Mouse (Mus musculus): ENCODE results near the gene Rbsn.

Rbsn gene

DNA sequence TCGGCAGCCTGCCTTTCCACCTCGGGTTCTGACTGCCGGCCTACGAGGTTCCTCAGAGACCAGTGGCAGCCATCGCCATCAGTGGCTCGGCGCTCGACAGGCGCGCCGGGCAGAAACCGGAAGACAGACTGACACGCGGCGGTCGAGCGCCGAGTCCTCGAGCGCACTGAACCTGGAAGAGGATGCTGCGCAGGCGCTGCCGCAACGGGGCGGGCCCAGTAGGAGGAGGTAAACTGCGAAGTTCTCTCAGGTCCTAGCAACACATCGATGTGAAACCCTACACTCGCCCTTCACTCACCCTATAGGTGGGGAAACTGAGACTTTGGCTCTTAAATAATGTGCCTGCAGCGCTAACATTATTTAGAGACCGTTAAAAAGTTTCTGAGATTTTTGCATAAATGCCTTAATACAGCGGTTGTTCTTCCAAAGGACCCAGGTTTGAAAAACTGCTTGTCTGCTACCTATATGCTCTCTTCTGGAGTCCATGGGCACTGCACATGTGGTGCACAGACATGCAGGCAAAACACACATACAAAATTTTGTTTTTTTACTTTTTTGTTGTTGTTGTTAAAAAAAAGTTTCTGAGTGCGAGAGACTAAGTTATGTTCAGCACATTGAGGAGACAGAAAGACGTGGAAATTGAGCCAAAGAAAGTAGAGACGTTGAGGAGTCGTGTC, at the start of gene Rbsn:
Gene Rbsn (minus strand): TSS at position 153 of the 677 bp plus-strand sequence.
- peak; percentile 94 for DNase-seq (ENCODE audit: low spot score)

GRCm38 (mm10) chr6:92261162-92261843, 46.6 kb upstream of the Rbsn start:
- no peak for DNase-seq (ENCODE audit: low spot score)

- no peak for DNase-seq (ENCODE audit: low spot score)
Observed at GRCm38 (mm10) chr6:92255346-92255745, 40.6 kb upstream of the Rbsn start.

- no peak for DNase-seq (ENCODE audit: low spot score)
Observed at GRCm38 (mm10) chr6:92253253-92253870, 38.6 kb upstream of the Rbsn start.

GRCm38 (mm10) chr6:92247215-92247919, 32.6 kb upstream of the Rbsn start:
- DNase-seq (ENCODE audit: low spot score), result no peak

- no peak for DNase-seq (ENCODE audit: low spot score)
Observed at GRCm38 (mm10) chr6:92246335-92246734, 31.6 kb upstream of the Rbsn start.

- DNase-seq (ENCODE audit: low spot score), result no peak
Observed at GRCm38 (mm10) chr6:92244591-92244990, 29.9 kb upstream of the Rbsn start, which contains the start of gene Trh. Gene Trh (minus strand): TSS chr6:92244650.

GRCm38 (mm10) chr6:92241178-92241906, 26.6 kb upstream of the Rbsn start:
- peak; percentile 24 for DNase-seq (ENCODE audit: low spot score)

DNA sequence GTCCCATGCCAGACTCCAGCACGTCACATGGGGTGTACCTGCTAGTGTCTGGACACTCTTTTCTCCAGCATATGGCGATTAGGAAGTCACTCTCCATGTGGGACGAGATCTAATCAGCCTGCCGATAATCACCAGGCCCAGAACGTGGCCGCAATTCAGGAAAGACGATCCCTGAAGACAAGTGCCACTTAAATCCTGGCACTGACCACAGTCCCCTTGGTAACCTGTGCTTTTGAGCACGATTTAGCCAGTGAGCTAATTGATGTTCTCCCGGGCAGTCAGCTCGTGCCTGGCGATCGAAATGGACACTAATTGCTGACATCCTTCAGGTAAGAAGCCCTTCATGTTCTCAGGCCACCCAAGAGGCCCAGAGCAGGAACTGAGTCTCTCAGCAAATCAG, 20.3 kb upstream of the Rbsn start:
- DNase-seq (ENCODE audit: low spot score), result no peak

DNA sequence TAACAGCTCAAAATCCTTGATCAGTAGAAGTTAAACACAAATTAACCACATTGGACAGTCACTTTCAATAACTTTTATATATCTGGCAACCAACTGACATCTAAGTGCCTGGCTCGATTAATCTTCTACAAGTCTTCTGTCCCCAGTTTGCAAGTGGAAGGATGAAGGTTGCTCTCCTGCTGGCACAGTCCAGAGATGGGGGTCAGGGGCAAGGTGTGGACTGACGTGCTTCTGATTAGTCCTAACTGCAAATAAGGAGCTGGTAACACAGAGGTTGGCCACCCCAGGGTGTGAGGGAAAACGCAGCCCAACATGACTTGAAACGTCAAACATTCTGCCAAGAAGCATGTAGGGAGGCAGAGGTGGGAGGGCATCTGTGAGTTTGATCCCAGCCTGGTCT, 17.0 kb upstream of the Rbsn start:
- DNase-seq (ENCODE audit: low spot score), result no peak

- no peak for DNase-seq (ENCODE audit: low spot score)
Observed at GRCm38 (mm10) chr6:92231356-92231755, 16.6 kb upstream of the Rbsn start.

DNA sequence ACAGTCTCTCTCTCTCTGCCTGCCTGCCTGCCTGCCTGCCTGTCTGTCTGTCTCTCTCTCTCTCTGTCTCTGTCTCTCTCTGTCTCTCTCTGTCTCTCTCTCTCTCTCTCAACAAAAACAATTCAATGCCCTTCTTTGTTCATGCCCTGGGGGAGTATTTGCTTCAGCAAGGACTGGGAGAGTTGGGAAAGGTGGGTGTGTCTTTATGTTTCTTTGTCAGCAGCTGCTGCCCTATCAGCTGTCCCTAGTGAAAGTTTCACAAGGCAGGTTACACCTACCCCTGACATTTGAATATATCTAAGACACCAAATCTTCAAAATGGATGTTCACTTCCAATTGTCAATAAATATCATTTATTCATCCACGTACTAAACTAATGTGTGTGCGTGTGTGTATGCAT, 14.9 kb upstream of the Rbsn start:
- no peak for DNase-seq (ENCODE audit: low spot score)

DNA sequence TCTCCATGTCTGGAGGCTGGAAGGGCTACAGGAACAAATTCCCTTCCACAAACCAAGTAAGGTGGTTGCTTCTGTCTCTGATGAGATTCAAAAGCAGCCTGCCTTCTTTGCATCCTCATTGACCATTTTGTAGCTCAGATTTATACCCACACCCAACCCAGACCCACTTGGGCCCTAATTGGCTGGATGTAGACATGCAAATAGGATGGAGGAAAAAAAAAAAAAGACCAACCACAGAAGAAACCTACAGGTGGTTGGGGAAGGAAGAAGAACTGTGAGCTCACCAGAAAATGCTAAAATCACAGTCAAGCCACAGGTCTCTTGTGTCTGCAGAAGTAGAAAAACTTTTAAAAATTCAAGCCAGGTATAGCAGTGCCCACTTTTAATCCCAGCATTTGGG, 14.4 kb upstream of the Rbsn start:
- DNase-seq (ENCODE audit: low spot score), result no peak

DNA sequence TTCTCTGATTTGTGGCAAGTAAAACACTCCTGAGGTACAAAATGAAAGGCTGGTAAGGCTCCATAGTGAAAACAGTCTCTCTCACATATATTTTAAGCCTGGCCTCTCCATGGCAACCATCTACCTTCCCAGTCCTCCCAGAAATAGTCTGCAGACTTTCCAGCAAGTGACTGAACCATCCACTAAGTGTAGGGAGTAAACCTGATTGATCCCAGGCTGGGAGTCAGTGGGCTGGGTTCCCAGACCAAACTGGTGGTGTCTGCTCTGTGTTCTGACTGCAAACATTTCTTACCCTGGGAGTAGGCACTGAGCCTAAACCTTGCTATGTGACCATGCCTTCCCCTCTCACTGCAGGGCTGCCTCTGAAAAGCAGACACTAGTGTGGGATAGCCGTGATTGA, 10.3 kb upstream of the Rbsn start:
- DNase-seq (ENCODE audit: low spot score), result no peak

DNA sequence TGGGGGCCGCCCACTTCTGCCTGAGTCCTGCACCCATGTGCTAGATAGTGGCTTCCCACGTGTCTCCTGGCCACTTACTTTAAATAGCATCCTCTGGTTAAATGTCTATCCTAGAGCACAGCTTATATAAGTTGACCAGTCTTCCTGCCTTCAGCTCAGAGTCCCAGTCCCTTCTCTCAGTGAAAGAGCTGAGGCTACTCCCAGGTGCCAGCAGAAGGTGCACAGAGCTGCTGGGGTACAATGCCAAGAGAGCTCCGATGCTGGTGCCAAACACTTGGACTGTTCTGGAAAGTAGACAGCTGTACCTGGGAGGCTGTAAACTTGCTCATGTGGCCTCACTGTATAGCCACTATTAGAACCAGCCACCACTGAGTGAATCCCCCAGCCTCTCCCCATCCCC, 7.3 kb upstream of the Rbsn start:
- no peak for DNase-seq (ENCODE audit: low spot score)

- no peak for DNase-seq (ENCODE audit: low spot score)
Observed at GRCm38 (mm10) chr6:92221604-92222003, 6.9 kb upstream of the Rbsn start.

DNA sequence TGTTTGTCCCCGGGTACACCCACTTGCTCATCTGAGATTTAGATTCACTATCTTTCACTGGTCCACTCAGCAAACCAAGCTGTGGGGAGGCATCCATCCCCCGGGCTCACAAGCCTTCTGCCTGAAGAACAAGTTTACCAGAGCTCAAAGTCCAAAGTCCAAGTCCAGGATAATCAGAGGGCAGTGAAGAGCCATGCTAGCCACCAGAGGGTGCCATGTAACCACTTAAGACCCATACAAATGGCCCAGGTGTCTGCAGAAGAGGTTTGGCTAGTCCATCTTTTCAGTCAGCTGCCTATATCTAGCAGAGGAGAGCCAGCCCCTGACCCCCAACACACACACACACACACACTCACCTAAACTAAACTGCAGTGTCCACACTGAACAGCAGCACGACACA, 4.7 kb upstream of the Rbsn start:
- no peak for DNase-seq (ENCODE audit: low spot score)

DNA sequence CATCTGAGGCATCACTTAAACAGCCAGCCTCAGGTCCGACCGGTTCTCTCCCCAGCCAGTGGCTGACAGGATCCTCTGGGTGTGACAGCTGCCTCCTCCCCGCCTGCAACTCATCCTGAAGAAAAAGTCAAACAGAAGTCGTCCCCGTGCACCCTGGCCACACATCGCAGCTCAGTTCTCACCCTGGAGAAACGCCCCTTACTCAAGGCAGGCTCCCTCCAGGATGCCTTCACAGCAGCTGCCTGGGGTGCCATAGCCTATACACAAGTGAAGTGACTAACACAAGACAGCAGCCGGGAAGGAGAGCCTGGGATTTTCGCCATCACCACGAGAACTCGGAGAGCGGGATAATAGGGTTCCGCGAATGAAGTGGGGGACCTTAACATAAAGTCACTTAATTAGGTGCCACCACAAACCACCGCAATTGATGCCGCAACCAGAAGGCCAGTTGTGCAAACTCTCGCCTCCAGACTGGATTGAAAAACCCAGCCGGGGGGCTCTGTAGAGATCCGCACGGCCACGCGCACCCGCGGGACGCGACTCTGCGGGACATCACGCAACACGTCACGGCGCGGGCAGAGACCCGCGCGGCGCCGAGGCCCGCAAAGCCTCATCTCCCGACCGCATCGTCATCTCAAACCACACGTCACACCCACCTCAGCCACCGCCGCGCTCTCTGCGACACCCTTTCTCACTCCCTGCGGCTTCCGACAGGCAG, 511 bp downstream of the Rbsn start:
- no peak for DNase-seq (ENCODE audit: low spot score)

DNA sequence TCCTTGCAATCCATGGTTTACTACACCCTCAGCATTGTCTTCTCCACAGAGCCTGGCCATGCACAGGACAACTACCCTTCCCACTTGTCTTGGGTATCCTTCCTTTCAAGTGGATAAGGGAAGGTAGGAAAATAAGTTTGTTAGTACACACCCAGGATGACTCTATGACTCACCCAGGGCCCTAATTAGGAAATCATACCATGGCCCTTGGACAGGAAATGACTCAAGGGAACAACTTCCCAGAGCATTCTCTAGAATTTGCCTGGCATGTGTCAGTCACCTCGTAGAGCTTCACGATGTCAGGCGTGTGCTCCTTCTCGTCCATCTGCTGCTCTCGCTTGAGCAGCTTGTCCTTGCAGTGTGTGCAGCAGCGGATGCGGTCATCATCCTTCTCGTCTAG, 15.3 kb downstream of the Rbsn start:
- no peak for DNase-seq (ENCODE audit: low spot score)

- DNase-seq (ENCODE audit: low spot score), result no peak
Observed at GRCm38 (mm10) chr6:92184178-92184577, 30.5 kb downstream of the Rbsn start.

- DNase-seq (ENCODE audit: low spot score), result peak; percentile 76
Observed at GRCm38 (mm10) chr6:92183621-92184131, 31.0 kb downstream of the Rbsn start, which contains the start of gene Mrps25. Gene Mrps25 (minus strand): TSS chr6:92184033.

All from testis, postnatal 14 days (tissue).